Mouse (Mus musculus) heart, embryonic 14.5 days (tissue): ENCODE results near the gene Rab11fip5. TPM values are rescaled to one million over a fixed set of nuclear protein-coding genes. Genes with fewer than 3 reads are reported as not detected.

Experiments used
- ATAC-seq: fragments of 200-750 bp; cut with Nextera tagmentation; 2 replicates; pipeline ENCODE4 v1.8.0; 2017; ENCODE audit warnings: low read depth, moderate TSS enrichment; ENCODE audit not compliant: insufficient number of reproducible peaks, insufficient read depth, low FRiP score
- H3K27ac ChIP-seq, 2 experiments: fragments of 200-500 bp in 1 of 2; fragments of 300-500 bp in 1 of 2; sonication (generic) in 1 of 2; replicated peaks in 1 of 2; 2 replicates each; pipeline ENCODE4 v1.5.1; 2012 to 2014; ENCODE audit warnings: low read depth in 2 of 2, low read length in 2 of 2, control low read depth in 1 of 2, mild to moderate bottlenecking in 1 of 2, mixed read lengths in 1 of 2; ENCODE audit not compliant: control insufficient read depth in 1 of 2, insufficient read depth in 1 of 2
- H3K27me3 ChIP-seq: fragments of 300-500 bp; sonication (generic); 2 replicates; pipeline ENCODE4 v1.6.1; 2014; ENCODE audit warnings: mild to moderate bottlenecking, low read length, control low read depth; ENCODE audit not compliant: control insufficient read depth, insufficient read depth
- H3K36me3 ChIP-seq: fragments of 300-500 bp; sonication (generic); 2 replicates; pipeline ENCODE4 v1.6.1; 2014; ENCODE audit warnings: mild to moderate bottlenecking, control low read depth, low read length, mixed read lengths; ENCODE audit not compliant: control insufficient read depth, insufficient read depth
- H3K4me1 ChIP-seq, 2 experiments: fragments of 200-500 bp in 1 of 2; fragments of 300-500 bp in 1 of 2; sonication (generic) in 1 of 2; 2 replicates each; pipeline ENCODE4 v1.6.1; 2012 to 2014; ENCODE audit warnings: low read length in 2 of 2, control low read depth in 1 of 2, mixed read lengths in 1 of 2; ENCODE audit not compliant: control insufficient read depth in 2 of 2, insufficient read depth in 2 of 2
- H3K4me2 ChIP-seq: fragments of 300-500 bp; sonication (generic); 2 replicates; pipeline ENCODE4 v1.6.1; 2014; ENCODE audit warnings: mild to moderate bottlenecking, low read length
- H3K4me3 ChIP-seq, 2 experiments: fragments of 200-500 bp in 1 of 2; fragments of 300-500 bp in 1 of 2; sonication (generic) in 1 of 2; 2 replicates each; pipeline ENCODE4 v1.5.1; 2012 to 2014; ENCODE audit warnings: low read length in 2 of 2, mild to moderate bottlenecking in 2 of 2, control low read depth in 1 of 2, low read depth in 1 of 2, moderate library complexity in 1 of 2; ENCODE audit not compliant: control insufficient read depth in 1 of 2, insufficient read depth in 1 of 2
- H3K9ac ChIP-seq: fragments of 300-500 bp; sonication (generic); 2 replicates; pipeline ENCODE4 v1.6.1; 2014; ENCODE audit warnings: mild to moderate bottlenecking, low read length
- H3K9me3 ChIP-seq: fragments of 300-500 bp; sonication (generic); 2 replicates; pipeline ENCODE4 v1.6.1; 2016; ENCODE audit warnings: low read length, control low read depth; ENCODE audit not compliant: control insufficient read depth
- WGBS: fragments of 180-500 bp; shearing (Covaris S2); extraction: QIAGEN DNeasy Blood & Tissue Kit; methylation state at CpG from one replicate; pipeline ENCODE4 v1.1.7; 2014; 5-methylcytosine and 5-hydroxymethylcytosine counted together
- polyA plus RNA-seq: library from polyadenylated mRNA; unstranded; fragments of >200 nt; fragmentation: Nextera tagmentation; extraction: Ambion mirVana; gene quantifications from 2 replicates; pipeline ENCODE4 v1.2.1, GENCODE M21; 2014

The Rab11fip5 gene
- polyA plus RNA-seq, 1 experiment from 2014 or later, result 42.2 TPM

- Histone ChIP-seq H3K4me1 (no peaks in the 10 kb centered on the region), H3K4me3 (no peak overlapping the region), H3K9ac (no peak overlapping the region), H3K9me3 (no peaks in the 10 kb centered on the region), H3K27ac (no peak overlapping the region), H3K36me3 (no peaks in the 10 kb centered on the region), H3K27me3 (peaks cover 7% of the 10 kb centered on the region), H3K4me2 (no peak overlapping the region)
- 54% methylated on average over 2 of the region's 2 CpGs for WGBS
- no peak for ATAC-seq
These were observed 28.2 kb upstream of the Rab11fip5 start for GRCm38 (mm10) chr6:85402613-85403012.

DNA sequence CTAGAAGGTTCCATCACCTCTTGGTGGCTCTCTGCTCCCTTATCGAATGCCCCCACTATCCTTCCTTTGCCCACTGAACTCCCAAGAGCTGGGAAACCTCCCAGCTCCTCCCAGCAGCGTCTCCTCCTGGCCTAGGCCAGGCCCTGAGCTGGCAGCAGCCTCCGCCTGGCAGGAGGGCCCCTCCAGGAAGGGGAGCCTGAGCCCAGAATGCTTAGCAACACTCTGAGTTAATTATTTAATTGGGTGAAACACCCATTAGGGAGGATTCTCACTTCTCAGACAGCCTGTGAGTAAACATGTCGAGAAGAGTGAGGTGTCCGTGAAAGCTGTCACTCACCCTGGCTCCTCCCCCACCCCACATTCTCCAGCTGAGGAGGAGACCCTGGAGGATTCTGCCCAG is 25.3 kb upstream of the Rab11fip5 start:
- Histone ChIP-seq H3K9me3 (no peaks in the 10 kb centered on the region), H3K9ac (no peak overlapping the region), H3K4me1 (no peaks in the 10 kb centered on the region), H3K27me3 (no peaks in the 10 kb centered on the region), H3K27ac (no peak overlapping the region), H3K36me3 (no peaks in the 10 kb centered on the region), H3K4me2 (no peak overlapping the region), H3K4me3 (no peak overlapping the region)
- 29% methylated on average over 5 of the region's 5 CpGs for WGBS
- ATAC-seq, result no peak

- Histone ChIP-seq H3K27me3 (no peaks in the 10 kb centered on the region), H3K36me3 (no peaks in the 10 kb centered on the region), H3K4me3 (no peak overlapping the region), H3K27ac (no peak overlapping the region), H3K9ac (no peak overlapping the region), H3K4me1 (no peaks in the 10 kb centered on the region; a peak in 1 of 4 replicates), H3K4me2 (no peak overlapping the region), H3K9me3 (no peaks in the 10 kb centered on the region)
- no peak for ATAC-seq
- 19% methylated on average over 1 of the region's 1 CpGs for WGBS
These were observed 22.7 kb upstream of the Rab11fip5 start for GRCm38 (mm10) chr6:85397165-85397564.

GRCm38 (mm10) chr6:85395360-85395759 is 20.9 kb upstream of the Rab11fip5 start:
- Histone ChIP-seq H3K9ac (no peak overlapping the region), H3K4me1 (no peaks in the 10 kb centered on the region; a peak in 1 of 4 replicates), H3K4me2 (no peak overlapping the region), H3K9me3 (no peaks in the 10 kb centered on the region), H3K27ac (no peak overlapping the region), H3K4me3 (no peak overlapping the region), H3K36me3 (no peaks in the 10 kb centered on the region), H3K27me3 (no peaks in the 10 kb centered on the region)
- no peak for ATAC-seq
- 64% methylated on average over 2 of the region's 2 CpGs for WGBS

GRCm38 (mm10) chr6:85391803-85392202 is 17.4 kb upstream of the Rab11fip5 start:
- H3K27me3 ChIP-seq, result no peaks in the 10 kb centered on the region
- H3K4me3 ChIP-seq, result no peak overlapping the region
- no peak overlapping the region for H3K4me2 ChIP-seq
- no peaks in the 10 kb centered on the region for H3K36me3 ChIP-seq
- no peaks in the 10 kb centered on the region; a peak in 2 of 4 replicates for H3K4me1 ChIP-seq
- WGBS, result 20% methylated on average over 6 of the region's 7 CpGs
- H3K27ac ChIP-seq, result no peak overlapping the region
- H3K9me3 ChIP-seq, result no peaks in the 10 kb centered on the region
- H3K9ac ChIP-seq, result no peak overlapping the region
- no peak for ATAC-seq

GRCm38 (mm10) chr6:85388608-85389007 is 14.2 kb upstream of the Rab11fip5 start:
- 49% methylated on average over 5 of the region's 5 CpGs for WGBS
- Histone ChIP-seq H3K27ac (no peak overlapping the region), H3K9me3 (no peaks in the 10 kb centered on the region), H3K4me2 (no peak overlapping the region), H3K9ac (no peak overlapping the region), H3K36me3 (no peaks in the 10 kb centered on the region), H3K27me3 (peaks cover 6% of the 10 kb centered on the region), H3K4me1 (no peaks in the 10 kb centered on the region; a peak in 2 of 4 replicates), H3K4me3 (no peak overlapping the region)
- no peak for ATAC-seq

DNA sequence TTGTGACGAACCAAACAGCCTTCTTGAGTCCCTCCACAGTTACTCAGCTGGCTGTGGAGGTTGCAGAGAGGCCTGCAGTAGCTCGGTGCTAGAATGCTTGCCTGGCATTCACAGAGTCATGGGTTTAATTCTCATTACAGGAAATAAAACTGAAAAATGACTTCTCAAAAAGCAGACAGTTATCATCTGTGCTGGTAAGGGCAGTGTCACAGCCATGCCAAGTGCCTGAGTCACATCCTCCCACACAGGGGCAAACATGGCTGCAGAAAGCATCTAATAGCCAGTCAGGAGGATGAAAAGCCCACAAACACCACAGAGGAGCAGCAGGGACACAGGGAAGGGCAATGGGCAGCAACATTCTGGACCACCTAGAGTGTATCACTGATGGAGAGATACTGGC is 8.4 kb upstream of the Rab11fip5 start:
- WGBS, result 86% methylated on average over 2 of the region's 2 CpGs
- no peaks in the 10 kb centered on the region for H3K36me3 ChIP-seq
- peaks cover 6% of the 10 kb centered on the region for H3K27me3 ChIP-seq
- no peak overlapping the region for H3K4me3 ChIP-seq
- H3K4me2 ChIP-seq, result no peak overlapping the region
- H3K9me3 ChIP-seq, result no peaks in the 10 kb centered on the region
- ATAC-seq, result no peak
- no peak overlapping the region for H3K27ac ChIP-seq
- H3K4me1 ChIP-seq, result peaks cover 4 to 18% of the 10 kb centered on the region in 2 experiments
- no peak overlapping the region for H3K9ac ChIP-seq

DNA sequence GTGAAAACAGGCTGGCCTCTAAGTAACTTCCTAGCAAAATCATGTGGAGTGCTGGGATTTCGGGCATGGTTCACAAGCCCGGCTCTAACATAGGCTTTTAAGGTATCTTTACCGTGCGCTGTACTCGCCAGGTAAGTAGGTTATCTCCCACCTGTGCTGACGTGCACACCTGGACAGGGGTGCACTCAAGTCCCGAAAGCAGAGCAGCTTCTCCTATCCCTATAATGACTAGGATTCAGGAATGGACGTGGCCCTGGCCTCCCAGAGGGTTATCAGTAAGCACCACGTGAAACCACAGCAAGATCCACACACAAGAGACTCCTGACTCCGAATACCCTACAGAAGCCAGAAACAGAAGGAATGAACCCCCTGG is 7.2 kb upstream of the Rab11fip5 start:
- Histone ChIP-seq H3K27me3 (peaks cover 6% of the 10 kb centered on the region), H3K27ac (no peak overlapping the region), H3K4me2 (no peak overlapping the region), H3K4me3 (no peak overlapping the region), H3K4me1 (peaks cover 10 to 18% of the 10 kb centered on the region in 2 experiments), H3K9me3 (no peaks in the 10 kb centered on the region), H3K9ac (no peak overlapping the region), H3K36me3 (no peaks in the 10 kb centered on the region)
- 74% methylated on average over 10 of the region's 10 CpGs for WGBS
- ATAC-seq, result no peak
